Mouse (Mus musculus): ENCODE data around the gene Gpr15.

Gpr15 gene

GRCm38 (mm10) chr16:58718666-58719120, at the start of gene Gpr15:
Gene Gpr15, minus strand, starts transcription at chr16:58719070.
- in situ Hi-C loops (cut with MboI; ENCODE audit: low sequenced_read_pairs) = no loop called here

GRCm38 (mm10) chr16:58763076-58763475, 44.2 kb upstream of the Gpr15 start, which contains the start of gene Olfr172:
Gene Olfr172, minus strand, starts transcription at chr16:58763176.
- in situ Hi-C loops (cut with MboI; ENCODE audit: low sequenced_read_pairs) = no loop called here

DNA sequence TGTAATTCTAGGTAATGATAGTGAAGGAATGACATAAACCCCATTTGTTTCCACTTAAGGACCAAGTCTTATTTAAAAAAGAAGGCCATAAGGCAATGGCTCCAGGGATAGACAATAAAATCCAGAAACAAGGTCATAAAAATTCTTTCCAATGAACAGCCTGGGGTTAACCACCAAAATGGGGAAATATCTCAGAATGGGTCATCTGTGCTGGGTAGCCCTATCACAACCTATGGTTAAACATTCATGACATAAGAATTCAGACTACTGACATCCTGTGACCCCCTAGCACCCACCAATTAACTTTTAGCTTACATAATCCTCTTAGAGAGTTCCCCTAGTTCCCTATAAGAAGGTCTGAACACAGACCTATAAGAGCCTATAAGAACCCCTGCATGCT, 37.3 kb upstream of the Gpr15 start:
- in situ Hi-C loops (cut with MboI; ENCODE audit: low sequenced_read_pairs) = no loop called here

DNA sequence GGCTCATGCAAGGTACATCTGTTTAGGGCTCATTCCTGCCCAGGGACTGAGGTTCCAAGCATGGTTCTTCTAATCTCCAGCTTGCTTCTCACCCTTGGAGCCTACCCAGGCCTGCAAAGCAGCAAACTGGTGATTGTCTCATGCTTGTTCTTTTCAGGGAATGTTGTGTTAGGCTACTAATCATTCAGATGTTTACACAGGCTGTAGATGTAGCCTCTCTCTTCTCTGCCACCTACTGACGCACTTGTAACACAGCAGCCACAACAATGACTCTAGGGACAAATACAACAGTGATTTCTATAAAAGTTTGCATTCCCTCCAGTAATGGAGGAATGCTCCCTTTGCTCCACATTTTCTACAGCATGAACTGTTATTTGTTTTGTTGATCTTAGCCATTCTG, 32.4 kb upstream of the Gpr15 start:
- in situ Hi-C loops (cut with MboI; ENCODE audit: low sequenced_read_pairs) = no loop called here

DNA sequence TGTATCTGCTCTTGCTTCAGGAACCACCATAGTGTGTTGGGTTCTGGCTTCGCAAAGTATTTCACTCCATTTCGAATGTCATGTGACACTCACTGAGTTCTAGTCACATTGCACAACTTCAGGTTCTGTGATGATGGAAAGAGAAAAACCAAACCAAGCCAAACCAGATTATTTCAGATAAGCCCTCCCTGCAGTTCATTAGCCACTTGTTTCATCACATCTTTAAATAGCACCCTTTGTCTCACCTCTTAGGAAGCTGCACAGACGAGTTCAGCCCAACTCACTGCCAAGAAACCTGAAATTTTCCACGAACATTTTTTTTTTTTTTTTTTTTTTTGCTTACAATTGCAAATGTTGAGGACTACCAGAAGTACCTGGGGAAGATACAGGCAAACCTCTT, 27.8 kb upstream of the Gpr15 start:
- in situ Hi-C loops (cut with MboI; ENCODE audit: low sequenced_read_pairs) = no loop called here

DNA sequence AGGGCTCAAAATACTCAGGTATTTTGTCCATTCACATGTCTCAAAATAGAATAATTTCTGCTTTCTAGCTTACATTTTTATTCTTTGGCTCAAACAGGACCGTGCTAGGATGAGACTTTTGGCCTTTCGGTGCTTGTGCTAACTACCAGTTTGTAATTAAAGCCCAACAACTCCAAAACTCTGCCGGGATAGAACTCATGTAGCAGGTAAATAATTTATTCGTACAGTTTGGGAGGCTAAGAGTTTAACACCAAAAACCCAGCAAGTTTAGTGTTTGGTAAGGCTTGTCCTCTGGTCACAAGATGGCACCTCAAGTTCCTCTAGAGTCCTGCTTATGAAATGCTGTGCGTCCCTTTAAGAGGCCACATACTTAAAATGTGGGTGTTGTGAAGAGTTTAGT, 21.9 kb upstream of the Gpr15 start:
- in situ Hi-C loops (cut with MboI; ENCODE audit: low sequenced_read_pairs) = no loop called here

- in situ Hi-C loops (cut with MboI; ENCODE audit: low sequenced_read_pairs) = no loop called here
Measured at GRCm38 (mm10) chr16:58738800-58739199, 19.9 kb upstream of the Gpr15 start.

DNA sequence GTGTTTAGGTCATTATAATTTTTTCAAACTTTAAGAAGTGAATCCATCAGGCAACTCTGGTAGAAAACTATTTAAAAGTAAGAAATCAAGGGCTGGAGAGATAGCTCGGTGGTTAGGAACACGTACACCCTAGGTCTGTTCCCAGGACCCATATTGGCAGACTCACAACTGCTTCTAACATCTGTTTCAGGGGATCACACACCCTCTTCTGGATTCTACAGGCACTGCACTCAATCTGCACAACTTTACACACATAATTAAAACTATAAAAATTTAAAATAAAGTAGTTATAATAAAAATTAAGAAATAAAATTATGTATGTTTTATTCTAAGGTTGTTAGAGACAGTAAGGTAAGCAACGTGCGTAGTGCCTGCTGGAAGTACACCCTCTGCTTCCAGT, 19.3 kb upstream of the Gpr15 start:
- in situ Hi-C loops (cut with MboI; ENCODE audit: low sequenced_read_pairs) = no loop called here

GRCm38 (mm10) chr16:58728176-58728671, 9.4 kb upstream of the Gpr15 start:
- in situ Hi-C loops (cut with MboI; ENCODE audit: low sequenced_read_pairs) = no loop called here

- in situ Hi-C loops (cut with MboI; ENCODE audit: low sequenced_read_pairs) = no loop called here
Measured at GRCm38 (mm10) chr16:58727477-58728131, 8.7 kb upstream of the Gpr15 start, which contains the start of gene Cldnd1. Gene Cldnd1, plus strand, starts transcription at chr16:58727910.

DNA sequence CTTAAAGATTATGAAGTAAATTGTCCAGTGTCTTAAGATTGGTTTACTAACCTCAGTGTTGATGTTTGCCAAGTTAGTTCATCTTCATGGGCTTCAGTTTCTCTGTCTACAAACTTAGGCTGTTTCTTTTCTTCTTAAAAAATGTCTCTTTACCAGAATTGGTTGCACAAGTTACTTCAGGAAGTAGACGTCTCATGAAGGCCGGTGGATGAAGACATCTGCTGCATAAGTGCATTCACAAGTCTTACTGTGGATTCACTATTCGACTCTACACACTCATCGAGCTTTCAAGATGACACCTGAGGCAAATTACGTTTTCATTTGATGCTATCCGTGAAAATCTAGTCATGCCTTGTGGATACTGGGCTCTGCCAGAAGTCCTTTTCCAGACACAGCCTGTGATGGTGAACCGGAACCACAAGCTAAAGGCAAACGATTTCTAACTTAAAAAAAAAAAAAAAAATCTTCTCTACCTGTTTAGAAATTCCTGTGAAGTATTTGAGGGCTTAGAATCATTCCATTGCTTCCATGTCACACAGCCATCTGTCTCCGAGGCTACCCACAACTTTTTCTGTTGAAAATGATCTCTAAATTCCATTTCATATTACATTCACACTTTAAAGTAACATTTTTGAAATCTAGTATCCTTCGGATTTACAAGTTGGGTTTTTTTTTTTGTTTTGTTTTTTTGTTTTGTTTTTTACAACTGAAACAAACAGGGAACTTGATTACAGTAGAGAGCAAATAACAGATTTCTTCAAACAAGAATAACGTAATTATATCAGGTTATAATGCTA, 8.0 kb upstream of the Gpr15 start:
- in situ Hi-C loops (cut with MboI; ENCODE audit: low sequenced_read_pairs) = no loop called here

DNA sequence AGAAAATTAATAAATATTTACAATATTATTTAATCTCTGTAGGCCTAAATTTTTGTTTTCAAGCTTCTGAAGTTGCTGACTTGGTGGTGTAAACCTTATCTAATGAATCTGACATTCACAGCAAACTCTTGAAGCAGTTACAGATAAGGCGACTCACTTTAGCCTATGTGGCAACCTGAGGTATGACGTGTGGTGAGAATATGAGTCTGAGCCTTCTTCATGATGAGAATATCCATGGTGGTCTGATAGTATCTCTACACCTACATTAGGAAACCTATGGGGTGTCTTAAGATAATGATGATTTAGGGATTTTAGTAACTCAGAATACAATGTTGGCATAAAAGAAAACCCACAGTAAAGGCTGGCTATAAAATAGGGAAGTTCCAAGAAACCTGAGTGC, 3.4 kb upstream of the Gpr15 start:
- in situ Hi-C loops (cut with MboI; ENCODE audit: low sequenced_read_pairs) = no loop called here

DNA sequence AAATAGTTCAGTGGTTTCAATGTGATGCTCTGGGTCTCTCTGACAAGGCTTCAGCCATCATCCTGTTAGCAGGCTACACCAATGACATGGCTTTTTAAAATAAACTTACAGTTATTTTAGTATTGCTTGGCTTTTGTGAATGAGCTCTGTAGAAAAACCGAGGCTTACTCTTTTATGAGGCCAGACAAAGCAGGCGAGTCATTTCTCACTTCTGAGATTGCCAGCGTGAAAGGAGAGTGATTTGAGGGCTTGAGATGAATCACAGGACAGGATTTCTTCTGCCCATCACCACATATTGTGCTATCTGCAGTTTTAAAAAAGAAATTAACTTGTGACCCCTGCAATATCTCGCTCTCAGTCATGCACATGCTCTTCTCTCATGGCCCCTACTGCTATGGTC, 3.9 kb downstream of the Gpr15 start:
- in situ Hi-C loops (cut with MboI; ENCODE audit: low sequenced_read_pairs) = no loop called here

DNA sequence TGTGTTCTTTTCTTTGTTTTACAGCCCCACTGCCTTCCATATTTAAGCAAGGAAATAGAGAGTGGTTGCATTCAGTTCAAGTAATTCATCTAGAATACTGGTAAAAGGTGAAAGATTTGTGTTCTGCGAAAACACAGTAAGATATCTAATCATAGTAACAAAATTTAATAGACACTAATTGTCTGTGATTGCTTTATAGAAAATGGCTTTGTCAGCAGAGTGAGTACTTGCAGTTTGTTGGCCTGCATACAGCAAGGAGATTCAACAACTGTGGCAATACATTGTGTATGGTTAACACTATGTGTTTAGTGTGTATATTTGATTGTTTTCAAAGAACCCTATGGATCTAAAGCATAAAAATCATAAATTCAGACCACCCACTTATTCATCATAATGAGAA, 5.7 kb downstream of the Gpr15 start:
- in situ Hi-C loops (cut with MboI; ENCODE audit: low sequenced_read_pairs) = no loop called here

DNA sequence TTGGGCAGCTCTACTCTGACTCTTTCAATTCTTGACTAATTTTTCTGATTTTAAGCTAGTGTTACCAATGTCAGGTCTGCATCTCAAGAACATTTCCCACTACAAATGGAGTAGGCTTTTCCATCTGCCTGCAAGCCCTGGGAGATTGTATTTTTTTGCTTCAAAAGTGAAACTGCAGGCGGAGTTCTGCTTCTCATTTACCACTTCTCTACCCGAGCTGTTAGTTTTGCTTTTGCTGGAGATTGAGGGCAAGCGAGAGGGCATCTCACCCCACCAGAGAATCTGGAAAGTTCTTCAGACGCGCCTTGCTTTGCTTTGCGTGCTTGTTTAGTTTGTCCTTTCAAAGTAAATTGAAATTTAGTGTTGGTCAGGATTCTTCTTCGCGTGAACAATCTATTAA, 6.6 kb downstream of the Gpr15 start:
- in situ Hi-C loops (cut with MboI; ENCODE audit: low sequenced_read_pairs) = no loop called here

GRCm38 (mm10) chr16:58709536-58709935, 9.3 kb downstream of the Gpr15 start:
- in situ Hi-C loops (cut with MboI; ENCODE audit: low sequenced_read_pairs) = no loop called here

- in situ Hi-C loops (cut with MboI; ENCODE audit: low sequenced_read_pairs) = no loop called here
Measured at GRCm38 (mm10) chr16:58708601-58709475, 10.0 kb downstream of the Gpr15 start.

- in situ Hi-C loops (cut with MboI; ENCODE audit: low sequenced_read_pairs) = no loop called here
Measured at GRCm38 (mm10) chr16:58707276-58707905, 11.5 kb downstream of the Gpr15 start.

GRCm38 (mm10) chr16:58704999-58705398, 13.9 kb downstream of the Gpr15 start:
- in situ Hi-C loops (cut with MboI; ENCODE audit: low sequenced_read_pairs) = no loop called here

- in situ Hi-C loops (cut with MboI; ENCODE audit: low sequenced_read_pairs) = no loop called here
Measured at GRCm38 (mm10) chr16:58703382-58704124, 15.3 kb downstream of the Gpr15 start.

Measured in CH12F3 (cell line).